Mouse (Mus musculus) thymus, adult 2 months (tissue): ENCODE data around the gene Pdzd7.

Source experiments
- CTCF ChIP-seq: fragments of 200-500 bp; IDR thresholded peaks from 2 replicates; pipeline ENCODE4 v1.5.1; 2012; ENCODE audit warnings: mild to moderate bottlenecking, control low read depth, low read length, moderate library complexity, borderline replicate concordance; ENCODE audit not compliant: control insufficient read depth, poor library complexity, insufficient read depth; ENCODE audit errors: extremely low read depth
- POLR2A ChIP-seq: fragments of 200-500 bp; IDR thresholded peaks from 2 replicates; pipeline ENCODE4 v1.6.1; 2012; ENCODE audit warnings: mild to moderate bottlenecking, low read length, control low read depth, moderate library complexity; ENCODE audit not compliant: control insufficient read depth, poor library complexity, insufficient read depth; ENCODE audit errors: extremely low read depth

DNA sequence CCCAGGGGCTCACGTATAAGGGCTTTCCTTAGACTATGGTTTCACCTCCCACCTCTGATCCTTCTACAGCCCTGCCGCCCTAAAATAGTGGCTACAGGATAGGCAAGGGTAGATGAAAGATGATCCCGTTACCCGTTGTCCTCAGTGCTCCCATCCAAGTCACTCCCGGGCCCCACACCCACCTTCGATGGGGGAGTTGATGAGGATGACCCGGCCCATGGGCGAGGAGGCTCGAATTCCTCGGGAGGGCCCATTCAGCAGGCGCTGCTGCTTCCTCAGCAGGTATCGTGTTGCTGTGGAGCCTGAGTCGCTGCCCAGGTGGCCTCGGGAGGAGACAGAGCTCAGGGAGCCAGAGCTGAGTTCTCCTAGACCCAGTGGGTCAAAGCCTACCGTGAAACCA lies 281 bp downstream of the Pdzd7 start:
- TF ChIP-seq CTCF (no peak), POLR2A (no peak)
